Mouse (Mus musculus) hindbrain, embryonic 16.5 days (tissue): ENCODE data around the gene Mctp1. TPM values are rescaled to one million over a fixed set of nuclear protein-coding genes. Genes with fewer than 3 reads are reported as not detected.

Source experiments
- ATAC-seq: fragments of 200-750 bp; cut with Nextera tagmentation; 2 replicates; pipeline ENCODE4 v1.8.0; 2017; ENCODE audit warnings: moderate TSS enrichment, moderate library complexity
- H3K27ac ChIP-seq: fragments of 300-500 bp; sonication (generic); 2 replicates; pipeline ENCODE4 v1.5.1; 2014; ENCODE audit warnings: low read depth, mild to moderate bottlenecking, control low read depth, low read length, moderate library complexity
- H3K27me3 ChIP-seq: fragments of 300-500 bp; sonication (generic); replicated peaks from 2 replicates; pipeline ENCODE4 v1.6.1; 2014; ENCODE audit warnings: low read length; ENCODE audit not compliant: control insufficient read depth, insufficient read depth
- H3K36me3 ChIP-seq: fragments of 300-500 bp; sonication (generic); 2 replicates; pipeline ENCODE4 v1.6.1; 2014; ENCODE audit warnings: mild to moderate bottlenecking, low read length, moderate library complexity, mixed read lengths; ENCODE audit not compliant: control insufficient read depth, insufficient read depth
- H3K4me1 ChIP-seq: fragments of 300-500 bp; sonication (generic); 2 replicates; pipeline ENCODE4 v1.6.1; 2014; ENCODE audit warnings: low read depth, low read length; ENCODE audit not compliant: control insufficient read depth, insufficient read depth
- H3K4me2 ChIP-seq: fragments of 300-500 bp; sonication (generic); 2 replicates; pipeline ENCODE4 v1.6.1; 2014; ENCODE audit warnings: mild to moderate bottlenecking, low read length, control low read depth, moderate library complexity
- H3K4me3 ChIP-seq: fragments of 300-500 bp; sonication (generic); 2 replicates; pipeline ENCODE4 v1.5.1; 2014; ENCODE audit warnings: mild to moderate bottlenecking, low read length, control low read depth, moderate library complexity
- H3K9ac ChIP-seq: fragments of 300-500 bp; sonication (generic); 2 replicates; pipeline ENCODE4 v1.6.1; 2014; ENCODE audit warnings: low read depth, mild to moderate bottlenecking, control low read depth, low read length, moderate library complexity
- H3K9me3 ChIP-seq: fragments of 300-500 bp; sonication (generic); 2 replicates; pipeline ENCODE4 v1.6.1; 2014; ENCODE audit warnings: mild to moderate bottlenecking, low read length, moderate library complexity; ENCODE audit not compliant: control insufficient read depth
- WGBS: fragments of 180-500 bp; shearing (Covaris S2); extraction: QIAGEN DNeasy Blood & Tissue Kit; methylation state at CpG from one replicate; pipeline ENCODE4 v1.1.7; 2014; 5-methylcytosine and 5-hydroxymethylcytosine counted together
- polyA plus RNA-seq: library from polyadenylated mRNA; unstranded; fragments of >200 nt; fragmentation: Nextera tagmentation; extraction: Ambion mirVana; gene quantifications from 2 replicates; pipeline ENCODE4 v1.2.1, GENCODE M21; 2015

Mctp1 gene
- polyA plus RNA-seq, 1 experiment from 2014 or later = 4.1 TPM

DNA sequence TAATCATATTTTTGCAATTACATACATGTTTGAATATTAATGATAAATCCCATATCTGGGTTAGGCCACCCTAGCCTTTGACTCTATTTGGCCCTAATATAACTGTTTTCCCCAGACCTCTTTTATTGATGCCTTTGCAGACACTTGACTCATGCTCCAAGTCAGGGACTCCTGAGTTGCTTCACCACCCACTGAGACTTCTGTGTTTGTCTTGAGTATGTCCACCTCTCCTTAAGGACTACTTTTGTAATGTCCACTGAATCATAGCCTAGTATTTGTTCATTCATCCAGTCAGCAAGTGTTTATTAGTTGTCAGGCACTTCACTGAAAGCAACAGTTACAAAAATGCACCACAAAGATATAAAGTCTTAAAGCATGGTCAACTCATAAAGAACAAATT is 235.8 kb downstream of the Mctp1 start:
- Histone ChIP-seq H3K9me3 (no peaks in the 10 kb centered on the region), H3K4me1 (no peaks in the 10 kb centered on the region), H3K27me3 (no peaks in the 10 kb centered on the region), H3K27ac (no peak overlapping the region), H3K36me3 (no peaks in the 10 kb centered on the region), H3K4me3 (no peak overlapping the region), H3K4me2 (no peak overlapping the region), H3K9ac (no peak overlapping the region)
- no peak for ATAC-seq

DNA sequence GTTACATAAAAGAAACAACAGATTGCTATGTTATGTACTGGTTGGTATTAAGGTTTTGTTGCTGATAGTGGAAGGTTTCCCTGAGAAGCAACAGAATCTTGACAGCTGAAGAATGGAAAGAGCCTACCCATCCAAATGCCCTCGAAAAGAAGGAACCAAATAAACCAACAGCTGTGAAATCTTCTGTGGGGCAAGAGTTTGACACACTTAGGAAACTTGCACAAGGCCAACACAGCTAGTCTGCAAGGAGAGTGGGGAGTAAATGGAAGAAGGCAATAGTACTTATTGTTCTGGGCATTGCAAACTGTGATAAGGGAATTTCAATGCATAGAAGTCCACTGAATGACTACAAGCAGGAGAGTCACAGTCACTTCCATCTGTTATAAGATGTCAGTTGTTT is 236.2 kb downstream of the Mctp1 start:
- no peak for ATAC-seq
- H3K36me3 ChIP-seq = no peaks in the 10 kb centered on the region
- H3K9me3 ChIP-seq = no peaks in the 10 kb centered on the region

DNA sequence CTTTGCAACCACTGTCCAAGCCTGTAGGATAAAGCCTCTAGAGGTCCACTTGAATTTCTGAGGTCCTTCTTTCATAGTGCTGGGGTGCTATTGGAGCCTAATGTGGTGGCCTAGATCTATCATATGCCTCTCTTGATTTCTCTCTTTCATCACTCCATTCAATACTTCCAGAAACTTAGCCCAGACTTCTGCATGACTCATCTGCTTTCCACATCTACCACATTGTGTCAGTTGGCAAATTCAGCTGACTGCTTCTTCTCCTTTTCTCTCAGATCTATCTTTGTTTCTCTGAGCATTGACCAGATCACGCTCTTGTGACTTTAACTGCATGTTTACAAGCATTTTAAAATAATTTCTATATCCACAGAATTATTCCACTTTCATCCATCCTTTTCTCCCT is 249.4 kb downstream of the Mctp1 start:
- no peaks in the 10 kb centered on the region for H3K36me3 ChIP-seq
- H3K27ac ChIP-seq = no peak overlapping the region
- H3K4me3 ChIP-seq = no peak overlapping the region
- H3K9me3 ChIP-seq = no peaks in the 10 kb centered on the region
- 90% methylated on average over 1 of the region's 1 CpGs for WGBS
- no peaks in the 10 kb centered on the region for H3K27me3 ChIP-seq
- no peak for ATAC-seq
- no peaks in the 10 kb centered on the region for H3K4me1 ChIP-seq
- no peak overlapping the region for H3K9ac ChIP-seq
- H3K4me2 ChIP-seq = no peak overlapping the region

More for the DNA sequence above, 236.2 kb downstream of the Mctp1 start:
- Histone ChIP-seq H3K4me3 (no peak overlapping the region), H3K4me1 (no peaks in the 10 kb centered on the region), H3K9ac (no peak overlapping the region), H3K27me3 (no peaks in the 10 kb centered on the region), H3K27ac (no peak overlapping the region), H3K4me2 (no peak overlapping the region)
- 68% methylated on average over 1 of the region's 1 CpGs for WGBS

DNA sequence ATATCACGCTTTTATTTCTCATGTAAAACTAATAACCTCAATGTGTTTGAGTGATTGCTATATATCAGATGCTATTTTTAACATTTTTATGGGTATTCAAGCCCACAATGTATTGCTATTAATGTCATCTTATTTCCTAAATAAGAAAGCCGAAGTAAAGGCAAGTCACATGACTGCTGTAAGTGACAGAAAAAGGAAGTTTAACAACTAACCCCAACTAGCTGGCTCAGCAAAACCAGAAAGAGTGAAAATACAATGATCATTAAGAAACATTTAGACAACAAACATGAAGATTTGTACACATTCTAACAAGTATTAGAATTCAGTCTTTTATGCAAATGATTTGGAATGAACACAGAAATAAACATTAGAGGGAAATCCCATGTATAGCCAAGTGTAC is 253.9 kb downstream of the Mctp1 start:
- 83% methylated on average over 2 of the region's 2 CpGs for WGBS
- no peaks in the 10 kb centered on the region for H3K4me1 ChIP-seq
- no peak overlapping the region for H3K4me2 ChIP-seq
- H3K4me3 ChIP-seq = no peak overlapping the region
- H3K9ac ChIP-seq = no peak overlapping the region
- H3K27ac ChIP-seq = no peak overlapping the region
- H3K36me3 ChIP-seq = no peaks in the 10 kb centered on the region
- no peaks in the 10 kb centered on the region for H3K9me3 ChIP-seq
- no peak for ATAC-seq
- no peaks in the 10 kb centered on the region for H3K27me3 ChIP-seq

DNA sequence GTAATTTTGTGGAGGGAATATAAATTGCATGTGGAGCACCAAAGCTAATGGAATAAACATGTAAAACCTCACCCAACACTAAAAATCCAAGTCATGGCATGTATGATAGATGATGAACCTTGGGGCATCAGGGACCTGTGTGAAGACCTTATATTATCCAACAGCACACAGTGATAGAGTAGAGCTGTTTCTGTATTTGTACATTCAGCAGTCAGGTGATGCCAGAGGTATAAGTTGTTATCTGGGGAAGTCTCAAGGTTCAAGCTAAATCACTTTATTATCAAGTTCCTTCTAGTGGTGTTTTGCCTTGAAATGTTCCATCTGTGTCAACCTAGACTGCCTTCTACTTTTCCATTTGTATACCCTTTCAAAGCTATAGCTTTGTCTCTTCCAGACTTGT is 275.2 kb downstream of the Mctp1 start:
- no peak overlapping the region for H3K9ac ChIP-seq
- no peak overlapping the region for H3K4me2 ChIP-seq
- H3K27ac ChIP-seq = no peak overlapping the region
- H3K36me3 ChIP-seq = no peaks in the 10 kb centered on the region
- ATAC-seq = no peak
- no peak overlapping the region for H3K4me3 ChIP-seq
- H3K27me3 ChIP-seq = no peaks in the 10 kb centered on the region
- no peaks in the 10 kb centered on the region for H3K4me1 ChIP-seq
- H3K9me3 ChIP-seq = no peaks in the 10 kb centered on the region

DNA sequence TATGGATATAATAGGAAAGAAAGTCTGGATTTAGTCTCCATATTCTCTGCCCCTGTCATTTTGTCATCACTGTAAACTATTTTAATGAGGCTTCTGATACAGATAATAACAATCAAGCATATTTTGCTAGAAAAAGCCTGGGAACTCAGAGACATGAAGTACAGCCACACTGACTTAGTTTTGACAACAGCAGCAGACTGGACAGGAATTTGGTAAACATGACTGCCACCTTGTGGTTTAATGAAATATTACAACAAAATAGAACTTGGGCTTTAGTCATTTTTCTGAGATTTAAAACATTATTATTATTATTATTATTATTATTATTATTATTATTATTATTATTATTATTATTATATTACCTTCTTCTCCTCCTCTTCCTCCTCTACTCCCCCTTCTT is 297.0 kb downstream of the Mctp1 start:
- H3K27me3 ChIP-seq = no peaks in the 10 kb centered on the region
- H3K4me2 ChIP-seq = no peak overlapping the region
- H3K4me3 ChIP-seq = no peak overlapping the region
- H3K9ac ChIP-seq = no peak overlapping the region
- H3K27ac ChIP-seq = no peak overlapping the region
- H3K36me3 ChIP-seq = no peaks in the 10 kb centered on the region
- H3K4me1 ChIP-seq = no peaks in the 10 kb centered on the region
- no peaks in the 10 kb centered on the region for H3K9me3 ChIP-seq
- 0 out of 2 replicates have a peak, but pooled peaks have one; percentile 63 for ATAC-seq

DNA sequence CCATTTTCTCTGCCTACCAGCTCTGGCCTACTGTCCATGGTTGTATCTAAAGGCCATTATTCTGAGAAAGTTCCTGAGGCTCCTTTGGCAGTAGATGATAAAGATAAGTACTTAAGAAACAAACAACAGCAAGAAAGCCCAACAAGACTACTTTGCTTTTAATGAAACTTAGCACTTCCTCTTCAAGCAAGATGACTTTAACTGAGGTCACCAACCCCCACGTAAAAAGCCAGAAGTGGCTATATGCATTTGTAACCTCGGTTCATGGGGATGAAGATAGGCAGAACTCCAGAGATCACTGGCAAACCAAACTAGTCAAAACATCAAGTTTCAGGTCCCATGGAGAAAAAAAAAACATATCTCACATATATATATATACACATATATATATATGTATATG is 305.0 kb downstream of the Mctp1 start:
- H3K9me3 ChIP-seq = no peaks in the 10 kb centered on the region
- 83% methylated on average over 2 of the region's 2 CpGs for WGBS
- no peak overlapping the region for H3K27ac ChIP-seq
- no peak overlapping the region for H3K9ac ChIP-seq
- no peaks in the 10 kb centered on the region for H3K27me3 ChIP-seq
- H3K4me3 ChIP-seq = no peak overlapping the region
- no peak overlapping the region for H3K4me2 ChIP-seq
- no peak for ATAC-seq
- H3K36me3 ChIP-seq = no peaks in the 10 kb centered on the region
- H3K4me1 ChIP-seq = no peaks in the 10 kb centered on the region

DNA sequence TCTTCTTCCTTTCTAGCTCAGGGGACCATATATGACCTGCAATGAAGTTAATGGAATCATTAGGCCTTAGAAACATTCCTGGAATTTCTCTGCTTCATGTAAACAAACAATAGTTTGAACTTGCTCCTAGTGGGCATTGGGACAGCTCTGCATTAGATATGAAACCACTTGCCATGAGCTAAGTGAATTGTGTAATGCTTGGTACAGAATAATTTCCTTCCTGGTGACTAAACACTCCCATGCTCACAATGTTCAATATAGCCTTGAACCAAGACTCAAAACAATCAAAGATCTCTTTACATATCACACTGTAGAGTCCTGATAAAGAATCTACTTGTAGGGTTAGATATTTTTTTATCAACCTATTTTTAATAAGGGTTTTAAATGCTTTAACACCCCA is 305.8 kb downstream of the Mctp1 start:
- Histone ChIP-seq H3K36me3 (no peaks in the 10 kb centered on the region), H3K4me1 (no peaks in the 10 kb centered on the region), H3K9ac (no peak overlapping the region), H3K27me3 (no peaks in the 10 kb centered on the region), H3K4me3 (no peak overlapping the region), H3K4me2 (no peak overlapping the region), H3K9me3 (no peaks in the 10 kb centered on the region), H3K27ac (no peak overlapping the region)
- no peak for ATAC-seq

DNA sequence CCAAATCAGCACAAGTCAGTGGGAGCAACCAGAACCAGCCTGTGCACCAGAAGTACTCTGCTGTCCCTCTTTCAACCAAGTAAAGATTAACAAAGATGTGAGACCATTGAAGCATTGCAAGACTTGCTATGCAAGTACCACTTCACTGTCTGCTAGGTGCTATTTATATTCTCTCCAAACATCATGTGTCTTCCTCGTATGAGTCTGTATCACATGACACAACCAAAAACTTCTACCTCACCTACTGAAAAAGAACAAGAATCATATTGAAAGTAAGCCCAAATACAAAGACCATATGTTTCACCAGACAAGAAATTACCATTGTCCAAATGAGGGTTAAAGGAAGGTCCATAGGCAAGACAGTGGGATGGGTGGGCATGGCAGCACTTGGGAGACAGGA is 306.4 kb downstream of the Mctp1 start:
- H3K4me2 ChIP-seq = no peak overlapping the region
- H3K27ac ChIP-seq = no peak overlapping the region
- ATAC-seq = no peak
- no peak overlapping the region for H3K4me3 ChIP-seq
- 93% methylated on average over 1 of the region's 1 CpGs for WGBS
- H3K36me3 ChIP-seq = no peaks in the 10 kb centered on the region
- no peak overlapping the region for H3K9ac ChIP-seq
- H3K27me3 ChIP-seq = no peaks in the 10 kb centered on the region
- H3K9me3 ChIP-seq = no peaks in the 10 kb centered on the region
- H3K4me1 ChIP-seq = no peaks in the 10 kb centered on the region

DNA sequence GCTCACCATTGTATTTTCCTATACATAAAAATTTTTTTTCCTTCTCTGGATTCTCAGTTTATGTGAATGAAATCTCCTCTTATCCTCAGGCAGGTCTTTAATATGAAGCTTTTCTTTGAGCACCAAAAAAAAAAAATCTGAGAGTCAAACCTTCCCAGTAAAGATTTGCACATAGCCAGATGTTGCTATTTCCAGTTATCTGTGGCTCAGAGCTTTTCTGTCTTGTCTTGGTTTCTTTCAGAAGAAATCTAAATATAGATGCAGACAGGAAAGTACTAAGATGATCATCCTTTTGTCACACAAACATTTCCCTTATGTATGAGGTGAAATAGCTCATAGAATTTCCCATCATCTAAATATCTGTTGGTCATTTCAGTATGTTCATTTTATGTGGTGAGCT is 349.7 kb downstream of the Mctp1 start:
- ATAC-seq = no peak
- Histone ChIP-seq H3K27ac (no peak overlapping the region), H3K4me1 (no peaks in the 10 kb centered on the region)

More for the DNA sequence above, 349.7 kb downstream of the Mctp1 start:
- H3K4me3 ChIP-seq = no peak overlapping the region
- no peaks in the 10 kb centered on the region for H3K27me3 ChIP-seq
- no peaks in the 10 kb centered on the region for H3K36me3 ChIP-seq
- H3K9me3 ChIP-seq = no peaks in the 10 kb centered on the region
- no peak overlapping the region for H3K4me2 ChIP-seq
- no peak overlapping the region for H3K9ac ChIP-seq
